Mouse (Mus musculus) G1E-ER4 (cell line): ENCODE measurements around the gene Cdh13. TPM values are rescaled to one million over a fixed set of nuclear protein-coding genes. Genes with fewer than 3 reads are reported as not detected.

ENCODE experiments used
- GATA1 ChIP-seq: IDR thresholded peaks from one replicate; pipeline ENCODE4 v1.8.0; 2012; ENCODE audit warnings: low read length, inconsistent platforms
- polyA plus RNA-seq: library from polyadenylated mRNA; stranded (reverse); fragments of >175 nt; gene quantifications from 2 replicates; pipeline ENCODE4 v1.2.3, GENCODE M21; 2012

Cdh13 gene
- polyA plus RNA-seq, 1 experiment: not detected

DNA sequence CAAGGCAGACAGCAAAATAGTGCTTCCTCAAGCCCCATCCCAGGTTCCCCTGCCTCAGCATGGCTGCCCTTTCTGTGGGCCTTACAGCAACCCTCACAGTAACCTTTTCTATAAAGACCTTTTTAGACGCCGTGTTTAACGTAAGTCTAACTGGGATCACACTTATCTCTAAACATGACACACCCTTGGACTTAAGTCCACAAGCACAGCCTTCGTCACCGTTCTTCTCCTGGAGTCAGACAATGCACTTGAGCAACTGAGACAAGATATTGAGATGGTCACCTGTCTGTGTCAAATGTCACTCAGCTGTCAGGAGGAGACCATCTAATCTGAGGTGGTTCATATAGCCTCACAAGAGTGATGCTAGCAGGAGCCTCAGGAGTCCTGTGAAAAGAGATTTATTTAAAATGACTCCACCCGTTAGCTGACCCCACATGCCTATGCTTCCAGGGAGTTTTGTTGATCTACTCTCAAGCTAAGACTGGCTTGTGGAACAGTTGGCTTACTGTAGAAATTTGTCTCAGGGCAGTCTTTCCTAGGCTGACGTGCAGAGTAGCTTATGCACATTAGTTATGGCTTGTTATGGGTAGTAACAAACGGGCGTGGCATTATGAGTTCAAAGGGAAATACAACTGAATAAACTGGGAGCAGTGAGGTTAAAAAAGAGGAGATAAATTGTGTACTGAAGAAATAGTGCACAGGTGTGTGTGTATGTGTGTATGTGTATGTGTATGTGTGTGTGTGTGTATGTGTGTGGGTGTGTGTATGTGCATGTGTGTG lies 65.4 kb downstream of the Cdh13 start:
- no peak for TF ChIP-seq GATA1

DNA sequence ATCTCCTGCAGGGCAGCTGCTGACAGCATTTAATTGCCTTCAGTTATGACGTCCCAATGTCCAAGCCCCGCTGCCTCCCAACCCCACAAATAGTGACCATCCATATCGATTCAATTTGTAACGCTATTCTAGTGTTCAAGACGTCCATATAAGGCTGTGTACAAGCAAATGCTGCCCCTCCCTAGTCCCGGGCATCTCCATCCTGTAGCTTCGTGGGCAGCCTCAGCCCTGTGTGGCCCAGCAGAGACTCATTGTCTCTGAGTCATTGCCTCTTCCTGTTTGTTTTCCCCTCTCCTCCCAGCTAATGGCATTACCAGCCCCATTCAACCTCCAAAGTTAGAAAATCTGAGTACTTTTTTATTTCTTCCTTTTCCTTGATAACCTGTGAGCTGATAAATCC lies 66.6 kb downstream of the Cdh13 start:
- TF ChIP-seq GATA1: no peak

DNA sequence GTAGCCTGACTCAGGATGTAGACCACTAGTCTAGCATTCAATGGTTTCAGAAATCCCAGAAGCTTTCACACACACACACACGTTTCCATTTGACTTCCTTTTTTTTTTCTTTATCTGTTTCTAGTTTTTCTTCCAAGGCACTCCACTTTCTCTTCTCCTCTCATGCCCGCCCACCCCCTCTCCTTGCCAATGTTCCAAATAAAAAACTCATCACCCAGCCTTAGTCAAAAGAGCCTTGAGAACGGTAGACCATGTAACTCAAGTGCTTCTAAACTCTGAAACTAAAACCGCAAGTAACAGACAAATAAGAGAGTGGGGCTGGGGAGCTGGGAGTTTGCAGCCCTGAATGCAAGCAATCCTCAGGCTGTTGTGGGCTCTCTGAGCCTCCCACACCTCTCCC lies 69.5 kb downstream of the Cdh13 start:
- TF ChIP-seq GATA1: no peak

DNA sequence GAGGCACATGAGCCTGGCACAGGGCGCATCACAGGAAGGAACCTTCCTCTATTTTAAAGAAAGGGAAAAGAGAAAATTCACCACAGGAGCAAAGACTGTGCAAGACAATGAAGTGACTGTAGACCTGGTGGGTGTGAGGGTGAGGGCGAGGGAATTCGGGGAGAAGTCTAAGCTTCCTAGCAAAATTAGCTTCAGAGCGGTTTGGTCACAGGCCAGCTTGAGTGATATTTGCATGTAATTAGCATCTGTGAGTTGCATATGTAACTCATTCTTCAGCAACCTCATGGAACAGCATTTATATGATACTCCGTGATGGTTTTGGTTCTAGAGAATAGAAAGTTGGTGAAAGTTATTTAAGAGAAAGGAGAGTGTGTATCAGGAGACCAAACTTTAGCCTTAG lies 73.5 kb downstream of the Cdh13 start:
- TF ChIP-seq GATA1: no peak

DNA sequence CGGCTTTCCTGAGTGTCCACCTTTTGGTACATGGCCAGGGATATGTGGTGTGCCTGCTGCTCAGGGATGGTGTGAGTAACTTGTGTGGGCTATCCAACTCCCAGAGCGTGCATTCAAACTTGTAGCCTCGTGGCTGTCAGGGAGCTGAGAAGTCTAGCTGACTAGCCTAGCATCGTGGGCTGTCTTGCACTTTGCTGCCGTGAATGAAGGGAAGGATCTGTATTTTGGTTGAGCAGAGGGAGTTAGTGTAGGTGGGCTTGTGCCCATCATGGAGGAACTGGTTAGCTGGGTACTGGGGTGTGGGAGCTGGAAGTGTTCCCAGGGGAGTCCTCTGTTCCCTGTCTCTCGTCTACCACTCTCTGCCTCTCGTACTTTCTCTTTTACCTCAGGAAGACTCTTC lies 74.1 kb downstream of the Cdh13 start:
- no peak for TF ChIP-seq GATA1

DNA sequence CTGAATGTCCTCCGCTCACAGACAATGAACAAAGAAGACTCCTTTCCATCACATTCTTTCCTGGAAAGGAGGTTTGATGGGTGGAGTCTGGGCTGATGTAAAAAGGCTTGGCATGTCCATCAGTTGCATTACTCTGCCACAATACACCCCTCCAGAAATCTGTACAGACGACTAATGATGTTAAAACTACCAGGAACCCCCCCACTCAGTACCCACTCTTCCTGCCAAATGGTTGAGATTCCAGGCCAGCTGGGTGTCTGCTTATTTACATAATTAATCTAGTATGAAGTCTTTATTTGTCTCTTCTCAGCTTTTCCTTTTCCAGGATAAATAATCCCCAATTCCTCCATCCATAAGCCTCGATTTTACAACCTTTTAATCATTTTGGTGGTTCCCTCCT lies 80.2 kb downstream of the Cdh13 start:
- no peak for TF ChIP-seq GATA1

DNA sequence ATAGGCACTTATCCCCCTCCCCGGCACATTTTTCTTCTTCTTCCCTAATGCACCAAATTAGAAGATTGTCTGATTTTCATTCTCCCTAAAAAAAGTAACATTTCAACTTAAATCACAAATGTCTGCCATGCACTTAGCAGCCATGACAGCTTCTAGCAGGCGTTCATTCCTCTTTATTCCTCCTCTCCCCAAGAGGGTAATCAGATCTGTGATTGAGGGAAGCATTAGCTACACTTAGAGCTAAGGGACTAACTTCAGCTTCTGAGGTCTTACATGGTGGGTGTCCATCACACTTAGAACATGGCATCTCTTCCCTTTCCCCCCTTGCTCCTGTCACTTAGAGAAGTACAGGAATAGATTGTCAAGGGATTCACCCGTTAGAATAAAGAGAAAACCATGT lies 89.6 kb downstream of the Cdh13 start:
- TF ChIP-seq GATA1: no peak

DNA sequence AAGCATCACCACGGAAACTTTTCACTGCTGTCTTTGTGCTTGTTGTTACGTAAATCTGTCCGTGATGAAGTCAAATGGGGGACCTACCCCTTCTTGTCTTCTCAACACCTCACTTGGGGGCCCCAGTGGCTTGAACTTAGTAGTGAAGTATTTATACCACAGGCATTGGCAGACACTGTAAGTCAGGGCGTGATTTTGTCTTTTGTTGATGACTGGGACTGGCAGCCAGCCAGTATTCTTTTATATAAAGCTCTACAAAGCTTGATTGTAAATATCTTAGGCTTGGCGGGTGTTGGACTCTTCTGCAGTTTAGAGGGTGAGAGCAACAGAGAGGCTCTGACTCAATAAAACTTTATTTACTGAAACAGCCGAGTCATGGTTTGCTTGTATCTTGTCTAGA lies 91.2 kb downstream of the Cdh13 start:
- no peak for TF ChIP-seq GATA1

DNA sequence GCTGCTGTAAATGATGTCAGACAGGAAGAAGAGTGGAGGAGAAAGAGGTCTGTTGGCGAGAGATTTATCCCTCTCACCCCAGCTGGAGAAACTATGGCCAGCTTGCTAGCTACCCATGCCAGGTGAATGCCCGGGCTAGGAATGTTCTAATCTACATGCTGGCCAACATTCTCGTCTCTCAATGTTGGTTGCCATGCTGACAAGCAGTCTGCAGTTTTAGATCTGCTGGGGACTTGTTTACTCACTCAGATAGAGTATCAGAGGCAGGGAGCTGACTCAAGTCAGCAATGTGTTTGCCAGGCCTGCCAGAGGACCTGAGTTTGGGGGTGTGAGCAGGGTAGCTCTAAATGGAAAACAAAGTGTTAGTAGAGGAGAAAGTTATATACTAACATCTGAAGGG lies 93.3 kb downstream of the Cdh13 start:
- TF ChIP-seq GATA1: no peak

DNA sequence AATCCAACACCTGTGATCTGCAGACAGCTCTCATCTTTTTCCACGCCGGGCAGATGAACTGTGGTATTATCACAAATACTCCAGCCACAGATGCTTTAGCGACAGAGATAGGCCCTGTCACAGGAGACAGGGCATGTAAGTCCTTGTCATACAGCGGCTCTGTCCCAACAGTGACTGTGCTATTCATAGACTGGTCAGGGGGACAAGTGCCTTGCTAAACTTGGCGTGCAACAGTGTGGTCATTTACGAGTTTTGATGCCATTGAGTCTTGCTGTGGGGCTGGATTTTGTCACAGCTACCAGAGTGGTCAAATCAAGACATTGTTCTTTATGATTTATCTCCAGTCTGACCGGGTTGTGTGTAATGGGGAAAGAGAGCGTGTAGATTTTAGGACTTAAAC lies 95.5 kb downstream of the Cdh13 start:
- no peak for TF ChIP-seq GATA1

DNA sequence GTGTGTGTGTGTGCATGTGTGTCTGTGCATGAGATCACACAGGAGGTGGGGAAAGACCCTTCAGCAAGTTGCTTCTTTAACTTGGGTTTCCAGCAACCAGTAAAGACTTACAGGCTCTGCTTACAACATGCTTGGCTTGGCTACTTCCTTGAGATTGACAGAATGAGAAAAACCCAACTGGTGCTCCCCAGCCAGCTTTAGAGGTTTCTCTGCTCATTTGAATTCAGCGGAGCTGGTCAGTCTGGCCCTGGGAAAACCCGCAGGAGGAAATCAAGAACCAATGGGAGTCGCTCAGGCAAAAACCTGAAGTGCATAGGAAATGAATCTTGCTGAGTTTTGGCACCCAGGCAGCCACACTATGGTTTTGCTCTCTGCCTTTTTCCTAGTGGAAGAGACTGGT lies 96.1 kb downstream of the Cdh13 start:
- no peak for TF ChIP-seq GATA1

DNA sequence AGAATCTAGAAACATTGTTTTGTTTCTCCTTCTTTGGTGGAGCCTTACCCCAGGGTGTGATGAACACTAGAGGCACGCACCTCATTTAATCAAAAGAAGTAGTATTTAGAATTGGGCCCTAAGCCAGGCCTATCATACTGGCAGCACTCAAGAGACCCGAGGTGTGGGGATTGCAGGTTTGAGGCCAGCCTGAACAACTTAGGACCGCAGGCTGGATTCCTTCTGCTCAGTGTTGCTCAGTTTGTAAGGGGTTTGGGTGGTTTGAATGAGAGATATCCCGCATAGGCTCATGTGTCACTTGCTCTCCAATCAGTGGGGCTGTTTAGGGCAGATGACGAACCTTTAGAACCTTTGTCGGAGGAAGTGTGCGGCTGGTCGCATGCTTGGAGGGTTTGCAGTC lies 96.5 kb downstream of the Cdh13 start:
- TF ChIP-seq GATA1: no peak

DNA sequence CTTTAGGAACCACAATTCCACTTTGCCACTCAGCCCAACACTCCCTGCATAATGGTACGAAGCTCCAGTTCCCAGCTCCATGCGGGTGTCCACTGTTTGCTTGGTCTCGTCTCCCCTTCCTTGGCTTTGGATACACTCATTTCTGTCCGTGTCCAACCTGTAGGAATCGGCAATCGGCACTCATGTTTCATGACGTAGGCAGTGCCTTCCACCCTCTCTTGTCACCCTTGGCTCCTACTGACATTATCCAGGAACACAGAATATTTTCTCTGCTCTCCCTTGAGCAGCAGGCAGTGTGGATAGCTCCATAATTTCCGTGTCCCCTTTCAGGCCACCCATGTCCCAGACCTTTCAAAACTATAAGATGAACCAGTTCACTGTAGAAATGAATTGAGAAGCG lies 97.2 kb downstream of the Cdh13 start:
- no peak for TF ChIP-seq GATA1

DNA sequence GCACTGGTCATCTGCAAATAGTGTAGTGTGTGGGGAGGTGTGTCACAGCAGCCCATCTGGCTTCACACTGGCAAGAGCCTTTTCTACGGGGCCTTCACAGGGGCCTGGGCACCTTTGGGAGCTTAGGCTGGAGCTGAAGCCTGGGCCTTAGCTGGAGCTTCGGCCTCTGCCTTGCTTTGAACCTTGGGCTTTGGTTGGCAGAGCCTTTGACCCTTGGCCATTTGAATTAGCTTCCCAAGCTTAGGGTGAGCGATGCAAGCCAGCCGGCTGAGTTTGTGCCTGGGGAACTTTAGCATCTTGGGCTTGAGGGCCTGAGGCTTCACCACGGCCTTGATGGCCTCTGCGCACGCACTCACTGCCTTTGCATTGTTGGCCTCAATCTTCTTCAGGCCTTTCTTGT lies 98.1 kb downstream of the Cdh13 start:
- no peak for TF ChIP-seq GATA1

DNA sequence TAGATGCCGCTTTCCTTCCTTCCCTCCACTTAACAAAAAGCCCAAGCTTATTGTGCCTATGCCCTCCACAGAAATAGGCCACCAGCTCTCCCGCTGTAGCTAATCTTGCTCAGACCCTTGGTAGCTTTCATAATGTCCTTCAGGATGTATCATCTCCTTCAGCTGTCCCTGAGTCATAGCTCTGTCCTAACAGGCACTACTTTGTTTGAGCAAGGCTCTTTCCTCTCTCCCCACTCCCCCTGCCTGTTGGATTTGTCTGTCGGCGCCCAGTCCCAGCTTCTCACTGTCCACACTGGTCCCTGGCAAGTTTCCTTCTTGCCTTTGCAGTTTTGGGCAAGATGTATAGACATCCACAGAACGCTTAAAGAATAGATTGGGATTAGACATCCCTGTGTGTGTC lies 100.8 kb downstream of the Cdh13 start:
- TF ChIP-seq GATA1: no peak

DNA sequence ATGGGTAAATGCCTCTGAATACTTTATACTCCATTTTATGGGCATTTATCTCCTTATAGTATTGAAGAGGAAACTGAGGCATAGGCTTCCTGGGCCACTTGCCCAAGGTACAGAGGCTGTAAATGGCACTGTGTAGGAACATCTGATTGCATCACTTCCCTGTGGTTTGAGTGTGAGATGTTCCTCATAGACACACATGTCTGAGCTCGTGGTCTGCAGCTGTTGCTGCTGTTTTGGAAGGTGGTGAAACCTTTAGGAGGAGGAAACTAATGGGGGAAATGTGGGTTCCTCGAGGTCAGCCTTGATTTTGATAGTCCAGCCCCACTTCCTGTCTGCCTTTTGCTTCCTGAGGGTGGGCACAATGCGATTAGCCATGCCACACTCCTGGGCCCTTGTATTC lies 105.9 kb downstream of the Cdh13 start:
- TF ChIP-seq GATA1: no peak

DNA sequence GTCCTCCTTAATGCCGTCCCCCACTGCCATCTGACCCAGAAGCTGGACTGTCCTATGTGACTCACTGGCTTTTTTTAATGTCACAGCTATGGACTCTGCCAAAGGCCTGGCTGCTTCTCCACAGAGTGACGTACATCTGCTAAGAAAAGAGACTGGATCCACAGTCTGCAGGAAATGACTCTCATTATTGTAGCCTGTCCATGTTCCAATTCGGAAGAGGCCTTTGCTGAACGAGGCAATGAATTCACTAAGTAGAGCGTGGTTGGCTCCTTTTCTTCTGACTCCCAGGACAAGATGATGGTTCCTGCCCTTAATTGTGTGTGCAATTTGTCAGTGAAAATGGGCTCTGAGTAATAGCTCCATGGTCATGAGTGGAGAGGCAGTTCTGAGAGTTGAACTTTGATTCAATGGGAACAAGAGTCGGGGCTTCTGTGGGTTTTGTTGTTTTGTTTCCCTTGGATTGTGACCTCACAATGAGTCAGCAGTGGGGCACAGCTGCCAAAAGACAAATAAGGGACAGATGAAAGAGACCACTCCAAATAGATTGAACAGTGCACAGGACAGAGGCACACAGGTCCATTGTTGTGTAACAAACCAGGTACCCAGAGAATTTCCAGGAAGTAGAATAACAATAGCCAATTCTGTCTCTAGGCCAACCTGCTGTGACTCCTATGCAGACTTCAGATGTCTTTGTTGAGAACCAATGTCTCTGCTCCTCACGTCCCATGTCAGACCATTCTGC lies 110.5 kb downstream of the Cdh13 start:
- no peak for TF ChIP-seq GATA1
